In the genomic region with DNA sequence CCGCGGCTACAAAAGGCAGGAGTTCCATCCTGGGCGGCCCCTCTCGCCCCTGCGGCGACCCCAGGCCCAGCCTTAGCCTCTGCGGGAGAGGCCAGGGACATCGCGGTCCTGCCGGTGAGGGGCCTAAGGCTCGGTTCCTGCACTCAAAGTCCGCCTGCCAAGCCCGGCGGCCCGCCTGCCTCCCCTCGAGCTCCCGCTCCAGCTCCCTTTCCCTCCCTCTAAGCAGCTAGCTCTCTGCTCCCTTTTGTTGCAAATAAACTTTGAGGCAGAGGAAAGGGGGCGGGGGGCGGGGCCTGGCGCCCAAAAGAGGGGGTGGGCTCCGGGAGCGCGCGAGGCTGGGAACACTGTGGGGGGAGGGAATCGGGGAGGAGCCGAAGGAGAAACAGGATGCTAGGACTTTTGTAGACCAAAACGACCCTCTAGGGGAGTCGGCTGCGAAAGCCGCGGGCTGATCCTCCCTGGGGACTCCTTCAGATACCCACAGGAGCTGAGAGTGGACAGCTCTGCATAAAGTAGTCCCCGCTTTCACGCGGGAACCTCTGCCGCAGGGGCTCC, we compare ENCODE assay signal across 7 mouse cellular contexts. TPM values are rescaled to one million over a fixed set of nuclear protein-coding genes. Genes with fewer than 3 reads are reported as not detected.
DNase-seq lines count a peak whose midpoint lies in the region; ATAC-seq and TF ChIP-seq lines count a peak whose summit lies in the region.

TSS of gene Arhgef17 (minus strand) at position 182 of the 555 bp plus-strand sequence.

- peaks cover 0 to 7% of the 10 kb centered on the region in 2 experiments; a peak in 2 of 4 replicates for H3K4me1 ChIP-seq in CH12.LX (ENCODE audit: control insufficient read depth in 1 of 2, insufficient read depth in 2 of 2)
- peaks cover 43% of the 10 kb centered on the region for H3K4me1 ChIP-seq in embryonic facial prominence, embryonic 15.5 days
- H3K4me1 ChIP-seq in heart, embryonic 15.5 days (replicated peaks), result peaks cover 40% of the 10 kb centered on the region
- H3K4me1 ChIP-seq in midbrain, embryonic 10.5 days, result peaks cover 62% of the 10 kb centered on the region

- no peak for TF ChIP-seq POLR2A in CH12.LX (IDR thresholded peaks at IDR 0.05; ENCODE audit: low read depth, low read length)

- dilution Hi-C loops in CH12.LX (cut with MboI; ENCODE audit: extremely low pct_ligation_motif_present, extremely low pct_unique_long_range_greater_than_20kb, low sequenced_read_pairs), result no loop called here

- H3K4me3 ChIP-seq in CH12.LX (replicated peaks in 1 of 3; ENCODE audit: low read depth in 2 of 3, low read length in 2 of 3, poor library complexity in 1 of 3), result peak within 1 kb of the TSS; percentile 38 to 39 (median 38)
- peak within 1 kb of the TSS; percentile 81 for H3K4me3 ChIP-seq in embryonic facial prominence, embryonic 15.5 days (replicated peaks)
- peak within 1 kb of the TSS; percentile 75 for H3K4me3 ChIP-seq in heart, embryonic 15.5 days
- peak within 1 kb of the TSS; percentile 77 for H3K4me3 ChIP-seq in midbrain, embryonic 10.5 days

- peaks cover 24% of the 10 kb centered on the region for H3K27me3 ChIP-seq in CH12.LX (replicated peaks)
- no peaks in the 10 kb centered on the region for H3K27me3 ChIP-seq in embryonic facial prominence, embryonic 15.5 days
- H3K27me3 ChIP-seq in heart, embryonic 15.5 days, result no peaks in the 10 kb centered on the region
- peaks cover 28% of the 10 kb centered on the region for H3K27me3 ChIP-seq in midbrain, embryonic 10.5 days (ENCODE audit: low read depth, poor library complexity, severe bottlenecking)

- no peak for TF ChIP-seq RAD21 in CH12.LX (IDR thresholded peaks at IDR 0.05; ENCODE audit: low read depth, low read length)

- DNase-seq in CH12.LX (ENCODE audit: extremely low read depth), result no peak
- peak; percentile 92 for DNase-seq in NIH3T3 (ENCODE audit: low read depth)
- no peak for DNase-seq in layer of hippocampus, postnatal 36 days
- DNase-seq in midbrain, embryonic 10.5 days (ENCODE audit: low spot score), result peak; percentile 93
- DNase-seq in urinary bladder, postnatal 14 days (ENCODE audit: low spot score), result peak; percentile 62

- ATAC-seq in embryonic facial prominence, embryonic 15.5 days (ENCODE audit: insufficient number of reproducible peaks, low FRiP score, low TSS enrichment, low read depth), result peak; percentile 72
- ATAC-seq in heart, embryonic 15.5 days (replicated peaks; ENCODE audit: insufficient number of reproducible peaks, insufficient read depth, low FRiP score, low read depth), result peak; percentile 61

- H3K9ac ChIP-seq in CH12.LX (ENCODE audit: insufficient read depth, low read depth), result no peak within 1 kb of the TSS
- H3K9ac ChIP-seq in embryonic facial prominence, embryonic 15.5 days, result peak within 1 kb of the TSS; percentile 96
- H3K9ac ChIP-seq in heart, embryonic 15.5 days, result peak within 1 kb of the TSS; percentile 87

- in situ Hi-C loops in CH12.LX (cut with MboI; ENCODE audit: low pct_ligation_motif_present, low pct_unique_long_range_greater_than_20kb, low sequenced_read_pairs), result no loop called here

- TF ChIP-seq EP300 in CH12.LX (IDR thresholded peaks at IDR 0.05; ENCODE audit: low read length), result no peak

- no peaks in the 10 kb centered on the region for H3K79me2 ChIP-seq in CH12.LX (replicated peaks; ENCODE audit: control insufficient read depth, extremely low read depth, insufficient read depth, poor library complexity, severe bottlenecking)

- TF ChIP-seq CTCF in CH12.LX (conservative IDR thresholded peaks at IDR 0.05 in 1 of 2, IDR thresholded peaks at IDR 0.05 in 1 of 2; ENCODE audit: low read depth in 2 of 2, low read length in 2 of 2), result no peak

- peak within 1 kb of the TSS; percentile 8; the same call in 1 of the 2 replicates for H3K4me2 ChIP-seq in CH12.LX (ENCODE audit: insufficient read depth, low read depth, poor library complexity, severe bottlenecking)
- H3K4me2 ChIP-seq in embryonic facial prominence, embryonic 15.5 days (replicated peaks), result peak within 1 kb of the TSS; percentile 86
- H3K4me2 ChIP-seq in heart, embryonic 15.5 days, result peak within 1 kb of the TSS; percentile 90

- WGBS in embryonic facial prominence, embryonic 15.5 days, result under 1% methylated on average over 35 of the region's 35 CpGs
- under 1% methylated on average over 35 of the region's 35 CpGs for WGBS in heart, embryonic 15.5 days
- WGBS in midbrain, embryonic 10.5 days, result under 1% methylated on average over 35 of the region's 35 CpGs

- no peak within 1 kb of the TSS for H3K27ac ChIP-seq in CH12.LX (ENCODE audit: insufficient read depth, low read depth)
- peak within 1 kb of the TSS; percentile 99 for H3K27ac ChIP-seq in embryonic facial prominence, embryonic 15.5 days (replicated peaks)
- peak within 1 kb of the TSS; percentile 96 for H3K27ac ChIP-seq in heart, embryonic 15.5 days
- peak within 1 kb of the TSS; percentile 97 for H3K27ac ChIP-seq in midbrain, embryonic 10.5 days (replicated peaks)

- peaks cover 28% of the 10 kb centered on the region for H3K9me3 ChIP-seq in CH12.LX (replicated peaks; ENCODE audit: low read length)
- no peaks in the 10 kb centered on the region for H3K9me3 ChIP-seq in embryonic facial prominence, embryonic 15.5 days (replicated peaks)
- no peaks in the 10 kb centered on the region for H3K9me3 ChIP-seq in heart, embryonic 15.5 days (replicated peaks)
- H3K9me3 ChIP-seq in midbrain, embryonic 10.5 days (replicated peaks), result no peaks in the 10 kb centered on the region

- no peaks in the 10 kb centered on the region for H3K36me3 ChIP-seq in CH12.LX (replicated peaks in 1 of 2; ENCODE audit: control insufficient read depth in 1 of 2, insufficient read depth in 1 of 2, low read length in 1 of 2)
- H3K36me3 ChIP-seq in embryonic facial prominence, embryonic 15.5 days, result no peaks in the 10 kb centered on the region
- H3K36me3 ChIP-seq in heart, embryonic 15.5 days, result no peaks in the 10 kb centered on the region
- H3K36me3 ChIP-seq in midbrain, embryonic 10.5 days, result peaks cover 19% of the 10 kb centered on the region

TF ChIP-seq in CH12.LX, 34 proteins besides CTCF, POLR2A, EP300 and RAD21:
- TF ChIP-seq KAT2A (IDR thresholded peaks at IDR 0.05; ENCODE audit: insufficient replicate concordance, low read length) (no peak), MAX (IDR thresholded peaks at IDR 0.05; ENCODE audit: low read length) (no peak)

RNA-seq across cellular contexts. Expression of gene Arhgef17, which starts in this region (rescaled TPM):
- total RNA-seq in CH12.LX (2012; rRNA removed), result 4.6 and 6.7 TPM in 2 replicates
- 2.3 and 2.6 TPM in 2 replicates for total RNA-seq in CH12.LX (2014; rRNA removed)
- 5.2 and 5.6 TPM in 2 replicates for polyA plus RNA-seq in CH12.LX (2012; ENCODE audit: insufficient read length, low read depth)
- 8.7 and 10.5 TPM in 2 replicates for polyA plus RNA-seq in embryonic facial prominence, embryonic 15.5 days (2015; fragmentation: Nextera tagmentation; extraction: Ambion mirVana)
- polyA plus RNA-seq in heart, embryonic 15.5 days (2015; fragmentation: Nextera tagmentation; extraction: Ambion mirVana), result 4.1 and 6.6 TPM in 2 replicates
- total RNA-seq in layer of hippocampus, postnatal 36 days (2021), result 100 to 1,000 TPM; 152 to 158 TPM
- 6.4 and 7.1 TPM in 2 replicates for polyA plus RNA-seq in midbrain, embryonic 10.5 days (2016; fragmentation: Nextera tagmentation; extraction: Ambion mirVana)

Comparison
In these comparisons a context has a peak if more than half of its experiments do, and no peak if none do; other contexts are left out.
1. RNA of gene Arhgef17 (total RNA-seq): 152 to 158 TPM in layer of hippocampus, postnatal 36 days; 2.3 to 6.7 TPM in CH12.LX; every median in the first group is over 10 times any median in the second.
2. DNase-seq: peak in NIH3T3 (single experiment), midbrain, embryonic 10.5 days (single experiment) and urinary bladder, postnatal 14 days (single experiment); none in CH12.LX (single experiment) and layer of hippocampus, postnatal 36 days (0 of 2).
3. H3K4me2 ChIP-seq: peak in every context shown above with its lines; median percentile 90 in heart, embryonic 15.5 days; 86 in embryonic facial prominence, embryonic 15.5 days; 8 in CH12.LX.
4. Peak in every context shown above with its lines, with median percentiles within 50 percentile points of each other: H3K4me3 ChIP-seq.